ENCODE assay signal across 8 mouse cellular contexts in the genomic region with DNA sequence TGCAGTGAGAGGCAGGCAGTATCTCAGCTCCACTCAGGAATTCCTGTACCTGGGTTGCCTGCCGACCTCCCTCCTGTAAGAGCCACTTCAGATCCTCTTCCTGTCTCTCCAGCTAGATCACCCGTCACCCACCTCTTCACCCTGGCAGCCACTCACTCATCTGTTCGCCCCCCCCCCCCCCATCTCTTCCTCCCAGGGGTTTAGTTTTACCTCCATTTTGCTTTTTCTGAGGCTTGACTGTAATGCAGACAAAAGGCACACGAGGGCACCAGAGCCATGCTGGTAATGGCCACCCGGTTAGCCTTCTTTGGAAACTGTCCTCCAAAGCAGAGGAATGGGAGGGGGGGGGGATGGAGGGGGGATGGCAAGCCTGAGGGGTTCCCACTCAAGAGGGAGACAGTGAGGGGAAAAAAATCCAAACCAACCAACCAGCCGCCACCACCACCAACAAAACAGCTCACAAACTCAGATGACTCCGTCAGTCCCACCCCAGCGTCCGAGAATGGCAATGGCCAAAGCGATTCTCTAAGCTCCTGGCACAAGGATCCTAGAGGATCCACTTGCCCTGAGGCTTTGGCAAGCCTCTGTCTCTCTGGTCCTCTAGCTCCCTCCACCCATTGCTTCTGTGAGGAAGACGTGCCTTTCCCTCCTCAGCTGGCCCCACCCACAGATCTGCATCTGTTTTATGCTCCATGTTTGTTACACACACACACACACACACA. TPM values are rescaled to one million over a fixed set of nuclear protein-coding genes. Genes with fewer than 3 reads are reported as not detected.
DNase-seq lines count a peak whose midpoint lies in the region; ATAC-seq lines count a peak whose summit lies in the region.

No protein-coding gene starts in this region.

- 20% methylated on average over 11 of the region's 11 CpGs for WGBS in intestine, embryonic 16.5 days
- WGBS in limb, embryonic 11.5 days: 31% methylated on average over 10 of the region's 11 CpGs
- 27% methylated on average over 10 of the region's 11 CpGs for WGBS in midbrain, embryonic 12.5 days
- 23% methylated on average over 11 of the region's 11 CpGs for WGBS in stomach, embryonic 14.5 days

- no peaks in the 10 kb centered on the region for H3K27me3 ChIP-seq in intestine, embryonic 16.5 days (replicated peaks; ENCODE audit: control insufficient read depth, insufficient read depth, low read length)
- H3K27me3 ChIP-seq in limb, embryonic 11.5 days (ENCODE audit: control insufficient read depth, insufficient read depth, low read length): no peaks in the 10 kb centered on the region
- peaks cover 14% of the 10 kb centered on the region for H3K27me3 ChIP-seq in midbrain, embryonic 12.5 days
- H3K27me3 ChIP-seq in stomach, embryonic 14.5 days (ENCODE audit: control insufficient read depth, insufficient read depth, low read length): no peaks in the 10 kb centered on the region

- no peaks in the 10 kb centered on the region for H3K9me3 ChIP-seq in intestine, embryonic 16.5 days (ENCODE audit: control insufficient read depth, low read length)
- H3K9me3 ChIP-seq in limb, embryonic 11.5 days (ENCODE audit: control insufficient read depth, low read length): no peaks in the 10 kb centered on the region
- H3K9me3 ChIP-seq in midbrain, embryonic 12.5 days: no peaks in the 10 kb centered on the region
- H3K9me3 ChIP-seq in stomach, embryonic 14.5 days (ENCODE audit: control insufficient read depth, low read depth, low read length): no peaks in the 10 kb centered on the region

- no peak overlapping the region for H3K4me3 ChIP-seq in intestine, embryonic 16.5 days (ENCODE audit: low read length)
- no peak overlapping the region for H3K4me3 ChIP-seq in limb, embryonic 11.5 days (ENCODE audit: low read depth, low read length)
- H3K4me3 ChIP-seq in midbrain, embryonic 12.5 days: no peak overlapping the region
- no peak overlapping the region for H3K4me3 ChIP-seq in stomach, embryonic 14.5 days (ENCODE audit: low read depth, low read length)

- peak; percentile 63 for DNase-seq in urinary bladder, postnatal 14 days (ENCODE audit: low spot score)
- DNase-seq in urinary bladder, postnatal 4 days (ENCODE audit: low spot score in 2 of 2): no peak
- DNase-seq in embryo, embryonic 11 days: peak; percentile 79
- peak; percentile 51 to 85 for DNase-seq in heart, adult 18-20 months
- peak; percentile 83 for DNase-seq in limb, embryonic 11.5 days (ENCODE audit: low spot score)

- no peaks in the 10 kb centered on the region for H3K36me3 ChIP-seq in intestine, embryonic 16.5 days (ENCODE audit: control insufficient read depth, insufficient read depth, low read length)
- H3K36me3 ChIP-seq in limb, embryonic 11.5 days (ENCODE audit: control insufficient read depth, insufficient read depth, low read length): no peaks in the 10 kb centered on the region
- no peaks in the 10 kb centered on the region for H3K36me3 ChIP-seq in midbrain, embryonic 12.5 days
- H3K36me3 ChIP-seq in stomach, embryonic 14.5 days (ENCODE audit: control insufficient read depth, insufficient read depth, low read length): no peaks in the 10 kb centered on the region

- H3K27ac ChIP-seq in intestine, embryonic 16.5 days (ENCODE audit: low read length): no peak overlapping the region
- H3K27ac ChIP-seq in limb, embryonic 11.5 days (replicated peaks; ENCODE audit: low read depth, low read length): no peak overlapping the region
- no peak overlapping the region for H3K27ac ChIP-seq in midbrain, embryonic 12.5 days (replicated peaks)
- H3K27ac ChIP-seq in stomach, embryonic 14.5 days (ENCODE audit: low read length): no peak overlapping the region

- H3K9ac ChIP-seq in intestine, embryonic 16.5 days (ENCODE audit: low read depth, low read length): no peak overlapping the region
- H3K9ac ChIP-seq in limb, embryonic 11.5 days (ENCODE audit: low read length): no peak overlapping the region
- H3K9ac ChIP-seq in midbrain, embryonic 12.5 days (replicated peaks): no peak overlapping the region
- no peak overlapping the region; the same call in 1 of the 2 replicates for H3K9ac ChIP-seq in stomach, embryonic 14.5 days (replicated peaks; ENCODE audit: low read depth, low read length)

- H3K4me2 ChIP-seq in intestine, embryonic 16.5 days (ENCODE audit: low read depth, low read length): 0 out of 2 replicates have a peak overlapping the region, but pooled peaks have one; percentile 19
- H3K4me2 ChIP-seq in limb, embryonic 11.5 days (ENCODE audit: low read depth, severe bottlenecking): no peak overlapping the region
- peak overlapping the region; percentile 15; the same call in 1 of the 2 replicates for H3K4me2 ChIP-seq in midbrain, embryonic 12.5 days (replicated peaks)
- no peak overlapping the region for H3K4me2 ChIP-seq in stomach, embryonic 14.5 days (replicated peaks; ENCODE audit: low read depth, low read length)

- no peak for ATAC-seq in intestine, embryonic 16.5 days
- ATAC-seq in limb, embryonic 11.5 days (ENCODE audit: insufficient number of reproducible peaks, low FRiP score, low TSS enrichment, low read depth): no peak; the same call in 1 of the 2 replicates
- ATAC-seq in midbrain, embryonic 12.5 days (ENCODE audit: low FRiP score, low read depth): peak; percentile 39; the same call in 1 of the 2 replicates
- peak; percentile 20; the same call in 1 of the 2 replicates for ATAC-seq in stomach, embryonic 14.5 days (ENCODE audit: insufficient number of reproducible peaks, insufficient read depth, low FRiP score, low read depth)

- H3K4me1 ChIP-seq in intestine, embryonic 16.5 days (ENCODE audit: control insufficient read depth, insufficient read depth, low read length): peaks cover 11% of the 10 kb centered on the region
- 0 out of 2 replicates have a peak, but pooled peaks cover 3% of the 10 kb centered on the region for H3K4me1 ChIP-seq in limb, embryonic 11.5 days (ENCODE audit: control insufficient read depth, insufficient read depth, low read length)
- H3K4me1 ChIP-seq in midbrain, embryonic 12.5 days: peaks cover 23% of the 10 kb centered on the region
- H3K4me1 ChIP-seq in stomach, embryonic 14.5 days (ENCODE audit: control insufficient read depth, insufficient read depth, low read length): peaks cover 3% of the 10 kb centered on the region; the same call in 1 of the 2 replicates

RNA-seq across cellular contexts. Expression of gene Slc25a51, which starts 9.8 kb away (rescaled TPM):
- total RNA-seq in heart, adult 18-20 months (2021): 100 to 1,000 TPM; 103 to 107 TPM
- polyA plus RNA-seq in intestine, embryonic 16.5 days (2015; fragmentation: Nextera tagmentation; extraction: Ambion mirVana): 50.3 and 55.5 TPM in 2 replicates
- polyA plus RNA-seq in limb, embryonic 11.5 days (2014; fragmentation: Nextera tagmentation; extraction: Ambion mirVana): 72.8 and 73.3 TPM in 2 replicates
- 80.8 and 87.7 TPM in 2 replicates for polyA plus RNA-seq in midbrain, embryonic 12.5 days (2016; fragmentation: Nextera tagmentation; extraction: Ambion mirVana)
- polyA plus RNA-seq in stomach, embryonic 14.5 days (2014; fragmentation: Nextera tagmentation; extraction: Ambion mirVana): 63.4 and 67.6 TPM in 2 replicates

Comparison
In these comparisons a context has a peak if more than half of its experiments do, and no peak if none do; other contexts are left out.
1. DNase-seq: peak in urinary bladder, postnatal 14 days (single experiment), embryo, embryonic 11 days (single experiment), heart, adult 18-20 months (2 of 2) and limb, embryonic 11.5 days (single experiment); none in urinary bladder, postnatal 4 days (0 of 2).
2. ATAC-seq: peak in midbrain, embryonic 12.5 days (single experiment) and stomach, embryonic 14.5 days (single experiment); none in intestine, embryonic 16.5 days (single experiment) and limb, embryonic 11.5 days (single experiment).
3. H3K4me2 ChIP-seq: peak in intestine, embryonic 16.5 days (single experiment) and midbrain, embryonic 12.5 days (single experiment); none in limb, embryonic 11.5 days (single experiment) and stomach, embryonic 14.5 days (single experiment).